Mouse (Mus musculus) hindbrain, embryonic 13.5 days (tissue): Measurements from ENCODE around the gene Hist1h1c. TPM values are rescaled to one million over a fixed set of nuclear protein-coding genes. Genes with fewer than 3 reads are reported as not detected.
"Not testable (repeated sequence)": the region's sequence is repeated elsewhere in the genome, so short reads cannot be mapped to it uniquely, and the experiment has no call there.

Source experiments
- ATAC-seq: fragments of 200-750 bp; cut with Nextera tagmentation; 2 replicates; pipeline ENCODE4 v1.8.0; 2017; ENCODE audit warnings: moderate TSS enrichment; ENCODE audit not compliant: low FRiP score
- H3K27ac ChIP-seq: fragments of 300-500 bp; sonication (generic); 2 replicates; pipeline ENCODE4 v1.5.1; 2015; ENCODE audit warnings: inconsistent platforms, mild to moderate bottlenecking, moderate library complexity
- H3K27me3 ChIP-seq: fragments of 300-500 bp; sonication (generic); 2 replicates; pipeline ENCODE4 v1.6.1; 2015; ENCODE audit warnings: mild to moderate bottlenecking, inconsistent platforms
- H3K36me3 ChIP-seq: fragments of 300-500 bp; sonication (generic); 2 replicates; pipeline ENCODE4 v1.6.1; 2015; ENCODE audit warnings: mild to moderate bottlenecking, inconsistent platforms
- H3K4me1 ChIP-seq: fragments of 300-500 bp; sonication (generic); replicated peaks from 2 replicates; pipeline ENCODE4 v1.6.1; 2015; ENCODE audit warnings: inconsistent platforms
- H3K4me2 ChIP-seq: fragments of 300-500 bp; sonication (generic); 2 replicates; pipeline ENCODE4 v1.6.1; 2015; ENCODE audit warnings: inconsistent platforms, mild to moderate bottlenecking, moderate library complexity
- H3K4me3 ChIP-seq: fragments of 300-500 bp; sonication (generic); 2 replicates; pipeline ENCODE4 v1.5.1; 2015; ENCODE audit warnings: mild to moderate bottlenecking, inconsistent platforms
- H3K9ac ChIP-seq: fragments of 300-500 bp; sonication (generic); 2 replicates; pipeline ENCODE4 v1.6.1; 2015; ENCODE audit warnings: mild to moderate bottlenecking, inconsistent platforms
- H3K9me3 ChIP-seq: fragments of 300-500 bp; sonication (generic); 2 replicates; pipeline ENCODE4 v1.6.1; 2016; ENCODE audit warnings: inconsistent platforms
- WGBS: fragments of 180-500 bp; shearing (Covaris S2); methylation state at CpG from one replicate; pipeline ENCODE4 v1.1.7; 2015; 5-methylcytosine and 5-hydroxymethylcytosine counted together
- polyA plus RNA-seq: library from polyadenylated mRNA; unstranded; fragments of >200 nt; fragmentation: Nextera tagmentation; extraction: Ambion mirVana; gene quantifications from 2 replicates; pipeline ENCODE4 v1.2.1, GENCODE M21; 2015

The Hist1h1c gene
- polyA plus RNA-seq, 1 experiment from 2014 or later = 9.7 TPM

DNA sequence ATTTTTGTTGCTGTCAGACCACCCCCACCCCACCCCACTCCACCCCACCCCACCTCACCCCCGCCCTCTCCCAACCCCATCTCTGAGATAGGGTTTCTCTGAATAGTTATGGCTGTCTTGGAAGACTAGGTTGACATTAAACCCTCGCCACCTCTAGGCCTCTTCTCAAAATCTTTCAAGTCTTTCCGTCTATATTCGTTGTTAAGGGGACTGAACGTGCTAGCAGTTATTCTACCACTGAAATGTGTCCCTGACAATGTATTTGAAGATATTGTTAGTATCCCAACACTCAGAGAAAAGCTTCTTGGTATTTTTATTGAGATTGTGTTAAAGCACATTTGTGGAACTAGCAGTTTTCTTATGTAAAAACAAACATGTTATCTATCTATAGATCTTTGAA lies 2.3 kb downstream of the Hist1h1c start:
- H3K4me2 ChIP-seq = peak overlapping the region; percentile 94; the same call in 1 of the 2 replicates
- H3K36me3 ChIP-seq = no peaks in the 10 kb centered on the region
- 72% methylated on average over 5 of the region's 5 CpGs for WGBS

DNA sequence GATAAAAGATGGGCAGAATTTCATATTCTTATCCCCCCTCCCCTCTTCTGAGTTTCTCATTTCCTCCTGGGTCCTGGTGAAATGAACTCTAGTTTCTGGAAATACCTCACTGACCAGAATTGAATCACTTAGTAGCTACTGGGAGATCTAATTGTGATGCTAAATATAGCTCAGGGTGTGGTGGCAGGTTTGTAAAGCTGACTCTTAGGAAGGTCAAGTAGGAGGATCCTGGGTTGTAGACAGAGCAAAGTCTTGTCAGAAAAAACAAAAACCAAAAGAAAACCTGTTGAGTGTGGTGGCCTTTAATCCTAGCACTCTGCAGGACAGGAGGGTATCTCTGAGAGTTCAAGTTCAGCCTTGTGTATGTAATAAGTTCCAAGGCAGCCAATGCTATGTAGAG lies 3.4 kb downstream of the Hist1h1c start:
- Histone ChIP-seq H3K27ac (no peak overlapping the region), H3K9me3 (no peaks in the 10 kb centered on the region), H3K9ac (no peak overlapping the region), H3K4me3 (no peak overlapping the region), H3K36me3 (no peaks in the 10 kb centered on the region), H3K4me1 (peaks cover 25% of the 10 kb centered on the region), H3K4me2 (no peak overlapping the region), H3K27me3 (no peaks in the 10 kb centered on the region)
- ATAC-seq = no peak

More for the DNA sequence above, 2.3 kb downstream of the Hist1h1c start:
- Histone ChIP-seq H3K4me3 (no peak overlapping the region), H3K9me3 (no peaks in the 10 kb centered on the region), H3K9ac (no peak overlapping the region), H3K27me3 (no peaks in the 10 kb centered on the region), H3K4me1 (peaks cover 23% of the 10 kb centered on the region), H3K27ac (no peak overlapping the region)
- ATAC-seq = no peak

DNA sequence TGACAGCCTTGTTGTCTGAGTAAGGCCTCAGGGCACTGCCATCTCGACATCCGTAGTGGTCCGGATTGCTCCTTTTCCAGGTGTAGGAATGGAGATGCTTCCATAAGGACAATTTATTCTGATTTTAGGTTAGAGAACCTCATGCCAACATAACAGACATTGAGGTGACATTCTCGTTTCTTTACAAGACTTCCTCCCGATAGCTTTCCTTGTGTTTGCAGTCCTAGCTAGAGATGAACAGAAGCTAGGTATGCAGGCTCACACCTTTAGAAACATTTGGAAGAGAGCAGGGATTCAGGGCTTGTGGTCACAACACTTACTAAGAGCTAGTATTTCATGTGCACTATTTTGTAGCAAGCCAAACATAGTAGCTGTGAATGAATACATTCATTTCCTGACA lies 4.6 kb downstream of the Hist1h1c start:
- no peak overlapping the region for H3K9ac ChIP-seq
- H3K36me3 ChIP-seq = no peaks in the 10 kb centered on the region
- H3K4me1 ChIP-seq = peaks cover 31% of the 10 kb centered on the region
- no peak overlapping the region for H3K4me3 ChIP-seq
- no peaks in the 10 kb centered on the region for H3K9me3 ChIP-seq
- H3K27me3 ChIP-seq = no peaks in the 10 kb centered on the region
- no peak overlapping the region for H3K4me2 ChIP-seq
- no peak overlapping the region for H3K27ac ChIP-seq
- WGBS = 85% methylated on average over 5 of the region's 5 CpGs
- no peak for ATAC-seq

DNA sequence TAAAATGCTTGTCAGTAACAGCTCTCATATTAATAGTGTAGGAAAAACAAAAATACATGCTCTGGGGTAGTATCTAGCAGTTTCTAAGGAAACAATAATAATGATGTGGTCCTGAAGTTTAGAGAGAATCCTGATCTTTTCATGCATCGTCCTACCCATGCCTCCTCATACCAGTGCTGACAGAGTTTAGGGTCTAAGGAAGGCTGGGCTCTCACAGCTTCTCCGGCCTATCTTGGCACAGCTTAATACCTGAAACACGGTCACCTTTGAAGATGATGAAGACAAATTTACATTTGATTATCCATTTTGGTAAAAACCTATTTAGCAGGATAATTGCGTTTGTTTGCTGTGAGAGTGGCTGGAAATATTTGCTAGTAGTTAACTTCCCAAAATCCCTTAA lies 5.4 kb downstream of the Hist1h1c start:
- Histone ChIP-seq H3K4me3 (peak overlapping the region; percentile 30; the same call in 1 of the 2 replicates), H3K36me3 (no peaks in the 10 kb centered on the region), H3K9ac (no peak overlapping the region), H3K27ac (no peak overlapping the region), H3K27me3 (no peaks in the 10 kb centered on the region), H3K9me3 (no peaks in the 10 kb centered on the region), H3K4me2 (no peak overlapping the region), H3K4me1 (peaks cover 26% of the 10 kb centered on the region)
- ATAC-seq = no peak
- 52% methylated on average over 4 of the region's 4 CpGs for WGBS

DNA sequence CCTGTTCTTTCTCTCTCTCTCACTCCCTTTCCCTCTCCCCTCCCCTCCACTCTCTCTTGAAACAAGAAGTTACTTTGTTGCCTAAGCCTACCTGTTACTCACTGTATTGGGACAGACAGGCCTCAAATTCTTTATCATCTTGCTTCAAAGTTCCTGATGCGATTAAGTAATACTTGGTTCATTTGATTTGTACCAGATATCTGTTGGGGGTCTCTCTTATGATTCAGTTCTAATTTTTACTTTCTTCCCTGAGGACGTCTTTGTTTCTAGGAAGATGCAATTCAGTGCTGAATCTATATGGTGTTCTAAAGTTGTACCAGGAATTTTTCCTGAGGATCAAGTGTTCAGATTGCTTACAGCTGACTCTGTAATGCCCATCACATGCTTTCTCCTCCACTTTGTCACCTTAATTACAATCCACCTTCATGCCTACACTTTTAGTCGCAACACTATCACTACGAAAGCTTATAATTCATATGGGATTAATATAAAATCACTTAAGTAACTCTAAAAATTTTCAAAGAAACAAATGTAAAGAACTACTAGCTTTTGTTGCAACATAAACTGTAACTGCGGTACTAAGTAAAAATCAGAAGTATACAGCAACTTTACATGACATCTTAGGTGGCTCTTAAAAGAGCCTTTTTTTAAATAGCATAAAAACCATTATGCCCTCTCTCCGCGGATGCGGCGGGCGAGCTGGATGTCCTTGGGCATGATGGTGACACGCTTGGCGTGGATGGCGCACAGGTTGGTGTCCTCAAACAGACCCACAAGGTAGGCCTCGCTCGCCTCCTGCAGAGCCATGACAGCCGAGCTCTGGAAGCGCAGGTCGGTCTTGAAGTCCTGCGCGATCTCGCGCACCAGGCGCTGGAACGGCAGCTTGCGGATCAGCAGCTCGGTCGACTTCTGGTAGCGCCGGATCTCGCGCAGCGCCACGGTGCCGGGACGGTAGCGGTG lies 6.1 kb downstream of the Hist1h1c start:
- Histone ChIP-seq H3K4me1 (peaks cover 20% of the 10 kb centered on the region), H3K36me3 (no peaks in the 10 kb centered on the region), H3K9me3 (no peaks in the 10 kb centered on the region), H3K27ac (no peak overlapping the region), H3K9ac (no peak overlapping the region), H3K4me2 (peak overlapping the region; percentile 65), H3K4me3 (peak overlapping the region; percentile 30), H3K27me3 (no peaks in the 10 kb centered on the region)
- ATAC-seq = no peak
- 2% methylated on average over 15 of the region's 36 CpGs for WGBS

DNA sequence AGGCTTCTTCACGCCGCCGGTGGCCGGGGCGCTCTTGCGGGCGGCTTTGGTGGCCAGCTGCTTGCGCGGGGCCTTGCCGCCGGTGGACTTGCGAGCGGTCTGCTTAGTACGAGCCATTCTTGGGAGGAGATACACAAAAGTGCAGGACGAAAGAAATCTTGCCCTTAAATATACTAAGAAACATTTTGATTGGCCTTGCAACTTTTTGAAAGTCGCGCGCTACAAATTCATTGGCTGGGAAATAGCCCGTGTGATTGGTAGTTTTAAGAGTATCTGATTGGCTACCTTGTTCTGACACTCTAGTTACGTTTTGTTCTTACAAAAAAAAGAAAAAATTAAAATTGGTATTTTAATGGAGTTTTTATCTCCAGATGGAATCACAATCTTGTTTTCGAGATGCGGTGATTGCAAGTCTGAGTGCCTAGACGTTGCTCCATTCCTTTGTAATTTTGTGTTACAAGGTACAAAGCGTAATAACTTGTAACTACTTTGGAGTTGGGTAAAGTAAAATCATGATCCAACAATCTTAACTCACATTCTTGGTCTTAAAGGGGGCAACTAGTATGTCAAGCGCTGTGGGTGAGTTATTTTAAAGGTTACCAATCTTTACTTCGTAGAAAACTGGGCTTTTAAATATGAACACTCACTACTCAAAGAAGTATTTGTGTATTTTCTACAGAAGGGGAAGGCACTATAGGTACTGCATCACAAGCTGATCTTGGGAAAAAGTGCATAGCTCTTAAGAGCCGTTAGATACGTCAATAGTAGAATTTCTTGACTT lies 7.0 kb downstream of the Hist1h1c start, which contains the start of gene Hist1h3c:
Gene Hist1h3c (minus strand): TSS at position 222 of the 781 bp plus-strand sequence.
- Histone ChIP-seq H3K4me3 (peak within 1 kb of the TSS; percentile 42), H3K9me3 (no peaks in the 10 kb centered on the region), H3K27ac (peak within 1 kb of the TSS; percentile 95), H3K9ac (peak within 1 kb of the TSS; percentile 58; the same call in 1 of the 2 replicates), H3K36me3 (no peaks in the 10 kb centered on the region), H3K4me2 (peak within 1 kb of the TSS; percentile 65), H3K27me3 (no peaks in the 10 kb centered on the region), H3K4me1 (peaks cover 13% of the 10 kb centered on the region)
- peak; percentile 74 for ATAC-seq
- WGBS = under 1% methylated on average over 24 of the region's 28 CpGs

DNA sequence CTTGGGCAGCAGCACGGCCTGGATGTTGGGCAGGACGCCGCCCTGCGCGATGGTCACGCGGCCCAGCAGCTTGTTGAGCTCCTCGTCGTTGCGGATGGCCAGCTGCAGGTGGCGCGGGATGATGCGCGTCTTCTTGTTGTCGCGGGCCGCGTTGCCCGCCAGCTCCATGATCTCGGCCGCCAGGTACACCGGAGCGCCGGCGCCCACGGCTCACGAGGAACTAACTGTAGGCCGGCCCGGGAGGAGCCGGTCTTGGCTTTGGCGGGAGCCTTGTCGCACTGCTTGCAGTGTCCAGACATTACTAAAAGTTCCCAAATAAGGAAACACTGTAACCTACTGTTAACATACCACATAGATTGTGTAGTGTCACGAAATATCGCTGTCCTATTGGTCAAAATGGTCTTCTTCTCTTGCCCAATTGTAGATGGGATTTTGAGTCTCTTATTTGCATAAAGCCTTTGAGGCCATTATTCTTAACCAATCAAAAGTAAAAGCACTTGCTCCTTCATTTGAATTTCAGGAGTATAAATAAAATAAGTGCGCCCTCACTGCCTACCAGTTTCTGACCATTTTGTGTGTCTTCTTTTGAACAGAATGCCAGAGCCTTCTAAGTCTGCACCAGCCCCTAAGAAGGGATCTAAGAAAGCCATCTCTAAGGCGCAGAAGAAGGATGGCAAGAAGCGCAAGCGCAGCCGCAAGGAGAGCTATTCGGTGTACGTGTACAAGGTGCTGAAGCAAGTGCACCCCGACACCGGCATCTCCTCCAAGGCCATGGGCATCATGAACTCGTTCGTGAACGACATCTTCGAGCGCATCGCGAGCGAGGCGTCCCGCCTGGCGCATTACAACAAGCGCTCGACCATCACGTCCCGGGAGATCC lies 7.8 kb downstream of the Hist1h1c start, which contains the start of gene Hist1h2bb:
Gene Hist1h2bb (plus strand): TSS at position 534 of the 880 bp plus-strand sequence.
- H3K9me3 ChIP-seq, H3K27me3 ChIP-seq, H3K36me3 ChIP-seq: not testable (repeated sequence)
- peak within 1 kb of the TSS; percentile 42 for H3K4me3 ChIP-seq
- peak; percentile 94 for ATAC-seq
- H3K9ac ChIP-seq = peak within 1 kb of the TSS; percentile 66
- H3K27ac ChIP-seq = peak within 1 kb of the TSS; percentile 95
- peak within 1 kb of the TSS; percentile 65 for H3K4me2 ChIP-seq
- WGBS = under 1% methylated on average over 45 of the region's 58 CpGs
- peaks cover 13% of the 10 kb centered on the region for H3K4me1 ChIP-seq

DNA sequence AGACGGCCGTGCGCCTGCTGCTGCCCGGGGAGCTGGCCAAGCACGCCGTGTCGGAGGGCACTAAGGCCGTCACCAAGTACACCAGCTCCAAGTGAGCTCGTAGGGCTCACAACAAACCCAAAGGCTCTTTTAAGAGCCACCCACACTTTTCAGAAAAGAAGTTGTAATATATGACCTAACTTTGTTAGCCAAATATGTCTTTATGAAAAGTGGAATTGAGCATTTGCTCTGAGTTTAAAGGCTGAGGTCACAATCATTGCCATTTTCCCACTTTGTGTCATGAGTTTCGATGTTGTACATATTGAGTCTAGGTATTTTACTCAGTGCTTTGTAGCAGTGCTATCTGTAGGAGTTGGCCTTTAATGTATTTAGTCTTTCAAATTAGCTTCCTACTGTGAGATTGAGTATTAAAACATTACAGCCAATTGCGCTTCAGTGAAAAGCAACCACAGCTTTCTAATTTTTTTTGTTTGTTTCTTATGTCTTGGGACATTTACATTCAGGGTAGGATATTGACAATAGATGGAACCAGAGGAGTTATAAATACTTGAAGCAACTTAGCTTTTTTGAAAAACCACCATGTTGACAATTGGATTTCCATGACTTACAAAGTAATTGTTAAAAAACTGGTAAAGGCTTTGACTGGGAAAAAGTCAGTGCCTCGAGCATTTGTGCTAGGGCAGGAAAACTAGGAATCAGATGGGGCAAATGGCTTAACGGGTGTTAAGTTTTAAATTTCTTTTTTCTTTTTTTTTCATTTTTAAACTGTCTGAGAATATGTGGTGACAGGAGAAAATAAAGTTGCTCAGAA lies 8.7 kb downstream of the Hist1h1c start:
- Histone ChIP-seq H3K9ac (peak overlapping the region; percentile 66), H3K4me1 (peaks cover 13% of the 10 kb centered on the region), H3K4me2 (peak overlapping the region; percentile 65), H3K36me3 (no peaks in the 10 kb centered on the region), H3K27ac (peak overlapping the region; percentile 90), H3K27me3 (no peaks in the 10 kb centered on the region), H3K9me3 (no peaks in the 10 kb centered on the region), H3K4me3 (peak overlapping the region; percentile 35)
- ATAC-seq = no peak; the same call in 1 of the 2 replicates
- 1% methylated on average over 13 of the region's 13 CpGs for WGBS

DNA sequence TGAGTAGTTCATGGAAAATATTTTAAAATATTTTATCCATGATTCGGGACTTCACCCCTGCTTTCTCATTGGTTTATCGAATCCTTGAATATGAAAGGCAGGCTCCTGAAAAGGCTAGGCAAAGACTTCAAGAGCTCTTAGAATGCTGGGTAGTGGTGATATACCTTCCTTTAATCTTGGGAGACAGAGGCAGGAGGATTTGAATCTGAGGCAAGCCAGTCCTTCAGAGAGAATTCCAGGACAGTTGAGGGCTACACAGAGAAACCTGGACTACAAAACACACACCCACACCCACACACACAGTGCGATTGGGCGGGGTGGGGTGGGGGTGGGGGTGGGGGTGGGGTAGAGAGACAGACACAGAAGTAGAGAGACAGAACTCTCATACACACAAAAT lies 9.3 kb downstream of the Hist1h1c start:
- no peak overlapping the region for H3K9ac ChIP-seq
- peak overlapping the region; percentile 65 for H3K4me2 ChIP-seq
- no peaks in the 10 kb centered on the region for H3K9me3 ChIP-seq
- no peaks in the 10 kb centered on the region for H3K36me3 ChIP-seq
- no peak overlapping the region for H3K4me3 ChIP-seq
- H3K27ac ChIP-seq = peak overlapping the region; percentile 90; the same call in 1 of the 2 replicates
- 7% methylated on average over 4 of the region's 4 CpGs for WGBS
- H3K27me3 ChIP-seq = no peaks in the 10 kb centered on the region
- no peak for ATAC-seq
- peaks cover 16% of the 10 kb centered on the region for H3K4me1 ChIP-seq

DNA sequence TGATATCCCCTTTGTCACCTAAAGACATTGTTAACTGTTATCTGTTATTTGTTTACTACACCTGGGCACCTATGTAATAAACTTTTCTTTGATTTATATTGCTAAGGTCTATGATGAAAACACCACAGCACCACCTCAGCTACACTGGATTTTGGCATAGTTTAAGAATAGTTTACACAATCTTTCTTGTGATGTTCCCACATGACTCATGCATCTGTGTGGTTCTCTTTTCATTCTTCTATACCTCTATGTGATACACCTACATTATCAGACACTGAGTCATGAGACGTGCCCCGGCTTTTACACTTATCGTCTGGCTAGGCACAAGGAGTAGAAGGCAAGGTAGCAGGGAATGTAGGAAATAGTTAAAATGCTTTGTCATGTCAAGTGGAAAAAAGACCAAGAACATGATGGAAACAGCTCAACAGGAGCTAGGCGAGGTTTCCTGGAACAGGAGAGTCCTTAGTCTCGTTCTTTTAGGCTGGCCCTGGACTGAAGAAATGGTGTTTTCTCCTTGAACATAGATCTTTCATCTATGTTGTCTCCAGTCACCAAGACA lies 11.0 kb downstream of the Hist1h1c start:
- Histone ChIP-seq H3K27ac (no peak overlapping the region), H3K27me3 (no peaks in the 10 kb centered on the region), H3K9me3 (no peaks in the 10 kb centered on the region), H3K36me3 (no peaks in the 10 kb centered on the region), H3K4me3 (no peak overlapping the region), H3K9ac (no peak overlapping the region), H3K4me2 (no peak overlapping the region), H3K4me1 (peaks cover 16% of the 10 kb centered on the region)
- ATAC-seq = no peak
- 92% methylated on average over 5 of the region's 5 CpGs for WGBS
